Mouse (Mus musculus) heart, adult 11 months (tissue): Measurements from ENCODE around the gene Rhbdl1.
"Not testable (repeated sequence)": the region's sequence is repeated elsewhere in the genome, so short reads cannot be mapped to it uniquely, and the experiment has no call there.

ENCODE experiments used
- DNase-seq: peaks from one replicate; pipeline ENCODE4 v3.0.0; 2022

Gene Rhbdl1

DNA sequence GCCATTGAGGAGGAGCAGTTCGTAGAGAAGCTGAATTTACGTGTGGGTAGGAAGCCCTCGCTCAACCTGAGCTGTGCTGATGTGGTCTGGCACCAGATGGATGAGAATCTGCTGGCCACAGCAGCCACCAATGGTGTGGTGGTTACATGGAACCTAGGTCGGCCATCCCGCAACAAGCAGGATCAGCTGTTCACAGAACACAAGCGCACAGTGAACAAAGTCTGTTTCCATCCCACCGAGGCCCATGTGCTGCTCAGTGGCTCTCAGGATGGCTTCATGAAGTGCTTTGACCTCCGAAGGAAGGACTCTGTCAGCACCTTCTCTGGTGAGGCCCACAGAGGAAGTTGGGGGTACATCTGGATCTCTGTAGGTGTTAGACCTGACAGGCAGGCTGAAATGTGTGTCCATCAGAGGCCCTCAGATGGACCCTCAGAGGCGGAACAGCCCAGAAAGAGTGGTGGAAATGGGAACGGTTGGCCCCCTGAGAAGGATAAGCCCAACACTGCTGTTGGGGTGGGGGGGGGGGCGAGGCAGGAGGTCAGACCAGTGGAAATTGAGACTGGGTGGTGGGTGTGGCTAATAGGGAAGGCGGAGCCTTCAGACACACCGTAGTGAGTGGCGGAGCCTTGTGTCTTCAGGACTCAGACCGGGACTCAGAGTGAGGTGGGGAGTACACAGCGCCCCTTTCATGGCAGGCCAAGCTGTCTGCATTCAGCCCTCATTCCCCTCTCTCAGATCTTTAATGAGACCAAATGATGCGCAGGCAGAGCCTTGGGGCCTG is 12.5 kb downstream of the Rhbdl1 start:
- DNase-seq = peak; percentile 91

DNA sequence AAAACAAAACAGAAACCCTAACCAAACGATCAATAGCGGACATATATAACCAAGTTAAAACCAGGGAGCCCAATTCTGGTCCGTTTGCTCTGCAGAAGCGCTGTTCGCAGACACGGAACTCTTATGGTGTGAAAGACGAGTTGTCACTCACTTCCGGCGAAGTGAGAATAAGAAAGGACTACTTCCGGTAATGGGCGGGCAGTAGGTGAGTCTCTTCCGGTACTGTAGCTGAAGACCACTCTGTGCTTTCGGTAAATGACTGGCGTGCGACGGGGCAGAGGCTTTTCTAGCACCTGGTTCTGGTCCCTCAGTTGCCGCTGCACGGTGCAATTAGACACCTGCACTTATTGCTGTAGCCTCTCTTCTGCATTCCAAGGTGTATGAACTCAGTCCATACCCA is 13.6 kb downstream of the Rhbdl1 start, which contains the start of gene Wdr24:
Gene Wdr24, plus strand, starts transcription at position 176 of the 400 bp plus-strand sequence.
- DNase-seq = peak; percentile 96

DNA sequence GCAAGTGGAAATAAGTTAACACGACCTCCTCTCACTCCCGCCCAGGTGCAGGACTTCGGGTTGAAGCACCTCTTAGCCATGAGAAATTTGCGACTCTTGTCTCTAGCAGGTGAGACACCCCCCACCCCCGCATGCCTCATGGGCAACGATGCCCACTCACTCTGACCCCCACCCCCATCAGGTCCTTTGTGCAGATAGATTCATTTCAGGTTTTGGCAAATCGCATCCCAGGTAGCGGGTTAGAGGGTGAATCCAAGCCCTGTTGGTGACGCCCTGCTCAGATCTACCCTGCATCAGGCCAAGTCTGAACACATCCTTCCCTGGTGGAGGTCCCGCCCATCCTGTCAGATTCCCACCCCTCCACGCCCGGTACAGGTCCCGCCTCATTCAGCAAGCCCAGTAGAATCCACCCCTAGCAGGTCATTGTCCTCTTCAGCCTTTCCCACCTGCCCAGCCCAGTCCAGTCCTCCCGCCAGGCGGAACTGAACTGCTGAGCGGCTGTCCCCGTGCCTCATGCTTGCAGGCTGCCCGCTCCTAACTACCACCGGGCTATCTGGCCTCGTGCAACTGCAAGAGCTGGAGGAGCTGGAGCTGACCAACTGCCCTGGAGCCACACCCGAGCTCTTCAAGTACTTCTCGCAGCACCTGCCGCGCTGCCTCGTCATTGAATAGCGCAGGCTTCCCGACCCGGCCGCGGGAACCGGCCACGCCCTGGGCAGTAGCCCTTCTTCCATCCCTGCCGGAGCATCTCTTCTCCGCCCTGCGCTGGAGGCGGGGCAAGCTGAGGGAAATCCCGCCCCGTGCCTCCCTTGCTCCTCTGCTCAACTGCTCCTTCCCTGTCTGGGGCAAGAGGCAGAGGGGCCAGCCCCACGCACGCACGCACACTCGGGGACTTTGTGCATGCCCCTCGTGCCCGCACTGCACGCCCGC is 18.0 kb downstream of the Rhbdl1 start:
- DNase-seq = peak; percentile 91

DNA sequence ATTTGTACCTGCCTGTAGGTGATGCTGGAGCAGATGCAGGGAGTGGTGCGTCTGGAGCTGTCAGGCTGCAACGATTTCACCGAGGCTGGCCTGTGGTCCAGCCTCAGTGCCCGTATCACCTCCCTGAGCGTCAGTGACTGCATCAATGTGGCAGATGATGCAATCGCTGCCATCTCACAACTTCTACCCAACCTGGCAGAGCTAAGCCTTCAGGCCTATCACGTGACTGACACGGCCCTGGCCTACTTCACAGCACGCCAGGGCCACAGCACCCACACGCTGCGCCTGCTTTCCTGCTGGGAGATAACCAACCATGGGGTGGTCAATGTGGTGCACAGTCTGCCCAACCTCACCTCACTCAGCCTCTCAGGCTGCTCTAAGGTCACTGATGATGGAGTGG is 19.4 kb downstream of the Rhbdl1 start:
- DNase-seq = no peak

DNA sequence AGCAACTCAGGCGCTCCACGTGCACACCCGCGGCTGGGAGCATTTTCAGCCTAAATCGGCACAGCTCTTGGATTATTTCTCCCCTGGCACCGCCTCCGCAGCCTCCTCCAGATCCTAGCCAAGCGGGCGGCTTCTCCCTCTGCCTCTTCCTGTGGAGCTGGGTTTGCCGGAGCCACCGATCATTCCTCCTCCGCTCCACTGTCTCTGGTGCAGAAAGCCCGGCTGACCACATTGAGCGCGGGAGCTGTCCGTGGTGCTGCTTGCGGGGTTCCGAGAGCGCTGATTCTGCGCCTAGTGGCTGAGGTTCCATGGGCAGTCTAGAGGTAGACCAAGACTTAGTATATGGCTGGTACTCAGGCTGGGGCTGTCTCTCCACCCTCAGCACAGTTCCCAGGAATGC is 23.6 kb downstream of the Rhbdl1 start:
- peak; percentile 91 for DNase-seq

DNA sequence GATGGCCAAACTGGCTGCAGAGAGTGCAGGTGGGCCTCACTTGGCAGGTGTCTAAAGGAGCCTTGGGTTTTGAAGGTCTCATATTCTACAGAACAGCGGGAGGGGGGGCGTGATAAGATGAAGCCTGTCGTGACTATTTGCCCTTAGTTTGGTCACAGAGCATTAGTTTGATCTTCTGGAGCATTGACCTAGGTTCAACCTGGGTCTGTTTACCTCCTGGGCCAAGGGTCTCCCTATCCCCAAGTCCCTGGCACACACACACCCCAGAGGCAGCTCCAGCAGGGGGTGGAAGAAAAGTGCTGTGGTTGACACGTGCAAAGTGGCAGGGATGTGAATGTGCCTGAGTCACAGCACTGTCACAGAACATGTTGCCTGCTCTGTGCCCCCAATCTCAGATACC is 26.2 kb downstream of the Rhbdl1 start:
- DNase-seq = no peak

DNA sequence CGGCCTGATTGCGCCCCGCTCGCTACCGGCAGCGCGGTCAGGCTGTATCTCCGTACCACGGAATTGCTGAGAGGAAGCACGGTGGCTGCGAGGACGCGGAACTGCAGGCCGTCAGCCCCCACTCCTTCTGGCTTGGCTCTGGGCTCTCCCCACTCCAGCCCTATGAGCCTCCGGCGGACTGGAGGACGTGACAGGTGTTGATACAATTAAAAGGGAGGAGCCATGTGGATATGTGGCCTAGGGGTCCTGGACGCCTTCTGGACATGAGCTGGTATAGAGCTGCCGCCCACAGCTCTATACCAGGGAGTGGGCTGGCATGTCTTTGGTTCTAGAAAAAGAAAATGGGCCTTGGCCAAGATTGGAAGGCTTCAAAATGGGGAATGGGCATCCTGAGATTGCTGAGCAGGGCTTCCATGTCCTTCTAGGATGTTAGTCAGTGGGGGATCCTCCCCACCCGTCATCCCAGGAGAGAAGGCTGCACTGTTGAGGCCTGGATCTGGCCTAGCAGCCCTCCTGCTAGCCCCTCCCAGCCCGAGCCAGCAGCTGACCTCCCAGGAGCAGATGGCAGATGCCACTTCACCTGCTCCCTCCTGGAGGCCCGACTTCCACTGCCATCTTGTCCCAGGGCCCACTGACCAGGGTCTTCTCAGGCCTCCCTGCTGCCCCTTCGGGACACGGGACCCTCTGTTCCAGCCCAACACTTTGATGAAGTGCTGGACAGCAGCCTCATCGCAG is 27.3 kb downstream of the Rhbdl1 start:
- no peak for DNase-seq

DNA sequence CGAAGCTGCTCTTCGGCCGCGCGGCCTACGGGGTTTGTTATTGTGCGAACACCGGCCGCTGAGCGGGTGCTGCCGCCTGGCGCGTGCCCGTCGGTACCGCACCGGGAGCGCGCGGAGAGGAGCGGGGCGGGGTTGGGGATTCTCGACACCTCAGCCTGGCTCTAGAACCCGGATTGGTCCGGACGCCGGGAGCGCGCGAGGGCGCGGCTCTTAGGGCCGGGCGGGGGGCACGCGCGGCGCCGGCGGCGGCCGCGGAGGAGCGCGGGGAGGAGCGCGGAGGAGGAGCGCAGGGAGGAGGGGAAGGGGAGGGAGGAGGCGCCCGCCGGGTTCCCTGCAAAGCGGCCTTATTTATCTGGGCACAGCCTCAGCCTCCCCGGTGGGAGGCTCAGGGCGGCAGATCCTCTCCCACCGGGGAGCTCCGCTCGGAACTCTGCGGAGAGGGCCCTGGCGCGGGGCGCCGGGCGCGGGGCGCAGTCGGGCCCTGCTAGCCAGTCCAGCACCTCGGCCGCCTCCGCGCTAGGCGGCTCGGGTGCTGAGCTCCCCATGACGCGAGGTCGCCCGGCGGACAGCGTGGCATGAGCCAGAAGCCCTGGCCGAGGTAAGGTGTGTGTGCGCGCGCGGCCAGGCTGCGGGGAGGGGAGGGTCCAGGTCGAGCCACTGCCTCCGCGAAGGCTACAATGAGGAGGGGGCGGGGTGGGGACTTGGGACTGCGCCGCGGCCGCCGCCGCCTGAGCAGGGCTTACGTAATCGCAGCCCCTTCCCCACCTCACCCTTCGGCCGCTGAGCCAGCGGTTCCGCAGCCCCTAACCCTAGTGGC is 28.1 kb downstream of the Rhbdl1 start, which contains the start of gene Fbxl16:
Gene Fbxl16, plus strand, starts transcription at position 297 of the 817 bp plus-strand sequence.
- peak; percentile 99 for DNase-seq

DNA sequence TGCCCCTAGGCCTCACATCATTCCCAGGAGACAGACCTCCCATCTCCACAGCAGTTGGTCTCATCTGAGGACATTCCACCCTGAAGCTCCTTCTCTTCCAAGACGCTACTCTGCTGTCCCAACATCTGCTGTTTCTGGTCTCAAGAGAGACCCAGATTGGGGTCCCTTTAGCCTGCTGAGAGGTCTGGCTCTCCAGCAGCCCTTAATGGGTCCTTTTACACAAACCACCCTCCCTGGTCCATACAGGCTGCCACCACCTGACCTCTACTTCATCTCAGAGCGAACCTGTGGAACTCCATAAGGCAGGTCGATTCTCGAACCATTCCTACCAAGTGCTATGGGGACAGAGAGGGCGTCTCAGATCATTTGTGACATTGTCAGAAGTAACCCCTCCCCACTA is 29.1 kb downstream of the Rhbdl1 start:
- no peak for DNase-seq

DNA sequence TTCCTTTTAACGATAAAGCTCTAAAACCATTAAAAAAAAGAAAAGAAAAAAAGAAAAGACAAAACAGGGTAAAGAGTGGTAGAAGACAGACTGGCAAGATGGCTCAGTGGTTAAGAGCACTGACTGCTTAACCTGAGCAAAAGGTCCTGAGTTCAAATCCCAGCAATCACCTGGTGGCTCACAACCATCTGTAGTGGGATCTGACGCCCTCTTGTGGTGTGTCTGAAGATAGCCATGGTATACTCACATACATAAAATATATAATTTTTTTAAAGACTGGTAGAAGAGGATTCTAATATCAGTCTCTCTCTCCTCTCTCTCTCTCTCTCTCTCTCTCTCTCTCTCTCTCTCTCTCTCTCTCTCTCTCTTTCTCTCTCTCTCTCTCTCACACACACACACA is 29.6 kb downstream of the Rhbdl1 start:
- DNase-seq = not testable (repeated sequence)

DNA sequence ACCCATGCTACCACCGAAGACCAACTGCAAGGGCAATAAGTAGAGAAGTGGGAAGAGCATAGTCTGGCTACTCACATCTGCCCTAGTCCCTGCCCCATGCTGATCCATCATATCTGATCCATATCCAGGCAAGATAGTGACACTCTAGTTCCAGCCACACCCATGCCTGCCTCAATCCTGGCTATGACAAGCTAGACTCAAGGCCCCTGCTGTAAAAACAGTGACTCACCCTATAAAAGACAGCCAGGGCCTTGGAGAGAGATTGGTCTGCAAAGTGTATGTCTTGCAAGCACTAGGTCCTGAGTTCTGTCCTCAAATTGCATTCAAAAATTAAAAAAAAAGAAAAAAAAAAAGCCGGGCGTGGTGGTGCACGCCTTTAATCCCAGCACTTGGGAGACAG is 30.6 kb downstream of the Rhbdl1 start:
- no peak for DNase-seq

DNA sequence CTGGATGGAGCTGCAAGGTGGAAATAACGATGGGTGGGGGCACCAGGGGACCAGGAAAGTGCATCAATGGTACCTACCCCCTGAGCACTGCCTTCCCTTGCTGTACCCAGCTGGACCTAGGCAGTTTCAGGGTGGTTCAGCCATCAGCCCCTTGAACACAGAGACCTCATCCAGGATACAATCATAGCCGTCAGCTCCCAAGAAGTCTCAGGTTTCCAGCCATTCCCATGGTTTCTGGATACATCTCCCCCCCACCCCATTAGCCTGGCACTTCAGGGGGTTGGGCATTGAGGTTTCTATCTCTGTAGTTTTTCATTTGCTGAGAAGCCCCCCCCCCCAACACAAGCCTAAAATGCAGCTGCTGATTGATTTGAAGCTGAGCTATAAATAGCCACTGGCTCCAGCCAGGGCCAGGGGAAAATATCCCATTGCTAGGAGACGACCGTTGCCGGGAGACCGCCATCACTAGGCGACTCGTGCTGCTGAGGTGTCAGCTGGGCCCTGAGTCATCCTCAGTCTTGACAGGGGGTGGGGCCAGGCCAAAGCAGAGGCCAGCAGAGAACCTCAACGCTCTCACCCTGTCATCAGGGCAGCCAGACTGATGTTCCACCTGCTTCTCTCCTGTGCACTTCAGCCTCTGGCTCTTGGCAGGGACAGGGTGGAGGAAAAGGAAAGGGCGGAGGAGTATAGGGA is 34.1 kb downstream of the Rhbdl1 start:
- peak; percentile 95 for DNase-seq

DNA sequence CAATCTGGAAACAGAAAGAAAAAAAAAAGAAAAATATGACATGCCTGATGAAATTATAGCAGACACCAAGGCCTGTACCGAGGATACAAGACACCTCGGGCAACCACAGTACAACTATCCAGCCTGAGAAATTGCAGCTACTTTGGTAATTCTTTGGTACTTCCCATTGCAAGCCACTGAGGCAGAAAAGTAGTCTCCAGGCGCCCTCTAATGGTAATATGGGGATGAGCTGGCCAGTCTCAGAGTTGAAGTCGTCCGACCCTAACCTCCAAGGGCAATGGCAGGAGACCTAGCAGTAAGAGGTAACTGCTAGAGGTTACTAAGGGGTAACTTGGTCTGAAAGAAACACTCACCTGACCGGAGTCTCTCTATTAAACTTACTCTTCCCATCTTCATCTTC is 36.1 kb downstream of the Rhbdl1 start:
- DNase-seq = peak; percentile 95

DNA sequence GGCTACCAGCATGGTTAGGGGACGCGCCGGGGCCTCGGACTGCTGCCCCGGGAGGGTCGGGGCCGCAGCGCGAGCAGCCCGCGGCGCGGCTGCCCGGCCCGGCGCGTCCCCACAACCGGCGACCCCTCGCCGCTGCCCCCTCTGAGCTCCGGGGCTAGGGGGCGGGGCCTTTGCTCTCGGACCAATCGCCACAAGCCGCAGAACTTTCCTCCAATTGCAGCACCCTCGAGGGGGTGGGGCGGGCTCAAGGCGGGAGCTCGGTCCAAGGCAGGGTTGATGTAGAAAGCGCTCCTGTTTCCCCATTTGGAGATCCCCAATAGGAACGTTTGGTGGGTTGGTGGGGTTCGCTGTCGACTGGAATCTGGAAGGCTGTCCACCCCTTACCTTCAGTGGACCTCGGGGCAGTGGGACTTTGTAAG is 40.1 kb downstream of the Rhbdl1 start, which contains the start of gene Metrn:
Gene Metrn, minus strand, starts transcription at position 186 of the 419 bp plus-strand sequence.
- peak; percentile 100 for DNase-seq

DNA sequence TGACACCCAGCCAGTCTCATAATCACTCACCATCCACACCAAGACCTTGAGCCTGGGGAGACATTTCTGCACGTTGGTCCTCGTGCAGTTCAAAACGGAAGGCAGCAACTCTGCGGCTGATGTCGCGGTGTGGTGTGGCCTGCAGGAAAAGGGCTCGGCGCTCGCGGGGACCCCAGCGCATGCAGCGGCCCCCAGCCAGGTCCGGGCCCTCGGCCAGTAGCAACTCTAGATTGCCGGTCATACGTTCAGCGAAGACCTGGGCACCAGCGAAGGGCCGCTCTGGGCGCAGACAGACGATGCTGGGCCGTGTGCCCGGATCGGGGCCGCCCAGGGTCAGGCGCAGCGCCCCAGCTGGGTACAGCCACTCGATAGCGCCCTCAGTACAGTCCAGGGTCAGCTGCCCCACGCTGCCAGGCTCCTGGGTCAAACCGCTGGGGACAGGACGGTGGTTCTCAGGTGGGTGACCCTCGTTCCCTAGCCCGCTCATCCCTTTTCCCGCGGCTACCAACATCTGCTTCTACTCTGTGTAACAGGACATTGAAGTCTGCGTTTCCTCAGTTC is 40.8 kb downstream of the Rhbdl1 start:
- peak; percentile 96 for DNase-seq

DNA sequence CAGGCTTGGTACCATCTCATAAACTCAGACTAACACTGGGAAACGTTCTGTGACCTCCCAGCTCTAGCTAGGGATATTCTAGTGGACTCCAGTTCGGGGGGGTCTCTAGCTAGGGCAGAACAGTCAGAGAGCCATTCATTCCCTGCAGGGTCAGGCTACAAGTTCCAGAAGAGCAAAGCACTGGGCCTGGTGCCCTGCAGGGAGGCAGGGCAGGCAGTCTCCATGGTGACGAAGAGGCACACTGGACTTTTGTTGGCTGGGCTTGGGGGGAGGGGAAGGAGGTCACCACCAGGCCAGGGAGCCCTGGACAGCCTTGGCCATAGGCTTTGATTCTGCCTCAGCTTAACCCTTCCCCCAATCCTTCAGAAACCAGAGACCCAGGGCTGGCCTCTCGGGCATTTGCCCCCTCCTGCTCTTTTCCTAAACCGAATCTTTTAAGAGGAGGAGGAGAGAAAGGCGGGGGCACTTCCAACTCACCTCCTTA is 41.4 kb downstream of the Rhbdl1 start, which contains the start of gene AC134908.4:
Gene AC134908.4, minus strand, starts transcription at position 51 of the 484 bp plus-strand sequence.
- peak; percentile 94 for DNase-seq

DNA sequence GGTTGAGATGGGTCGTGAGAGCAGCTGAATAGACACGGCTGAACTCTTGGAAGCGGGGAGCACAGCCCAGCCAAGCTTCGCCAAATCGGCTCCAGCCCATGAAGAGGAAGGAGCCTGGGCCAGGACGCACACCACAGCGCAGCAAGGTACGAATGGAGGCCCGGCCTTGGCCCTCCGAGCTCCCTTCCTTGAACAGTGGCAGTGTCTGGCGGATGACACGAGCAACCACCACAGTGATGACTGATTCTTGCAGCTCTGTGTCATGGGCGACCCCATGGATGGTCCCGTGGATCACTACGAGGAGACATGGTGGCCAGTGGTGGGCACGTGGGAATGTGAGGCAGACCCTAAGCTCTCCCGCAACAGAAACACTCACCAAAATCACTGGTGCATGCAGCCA is 42.1 kb downstream of the Rhbdl1 start:
- peak; percentile 92 for DNase-seq

DNA sequence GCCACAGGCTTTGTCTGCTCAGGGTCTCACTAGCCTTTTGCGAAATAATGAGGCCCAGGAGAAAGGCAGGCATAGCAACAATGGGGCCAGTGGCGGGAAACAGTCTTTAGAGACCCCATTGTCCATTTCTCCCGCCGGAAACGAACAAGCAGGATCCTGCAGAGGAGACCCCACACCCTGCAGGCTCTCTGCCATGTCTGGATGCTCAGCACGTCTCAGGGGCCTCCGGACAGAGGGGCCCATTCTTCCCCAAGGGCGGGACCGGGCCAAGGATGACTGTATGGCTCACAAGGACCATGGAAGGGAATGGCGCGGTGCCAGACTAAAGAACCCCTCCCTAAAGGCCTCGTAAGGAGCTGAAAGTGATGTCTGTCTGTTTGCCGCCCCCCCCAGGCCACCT is 42.9 kb downstream of the Rhbdl1 start:
- DNase-seq = no peak

DNA sequence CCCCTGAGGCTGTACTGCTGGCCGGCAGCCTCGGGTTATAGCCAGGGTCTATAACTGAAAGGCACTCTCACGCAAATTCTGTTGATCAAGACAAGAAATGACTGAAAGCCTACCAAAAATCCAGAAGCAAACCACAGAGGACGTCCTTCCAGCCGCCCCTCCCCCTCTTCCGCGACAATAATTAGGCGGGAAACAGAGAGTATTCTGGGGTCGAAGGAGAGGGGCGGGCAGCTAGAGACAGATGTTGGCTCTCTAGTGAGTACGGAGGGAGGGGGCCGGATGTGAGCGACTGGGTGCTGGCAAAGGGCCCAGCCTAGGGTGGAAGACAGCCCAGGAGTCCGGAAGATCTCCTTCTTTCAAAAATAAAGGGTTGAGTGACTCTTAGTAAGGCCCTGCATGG is 44.5 kb downstream of the Rhbdl1 start, which contains the start of gene Fam173a:
Gene Fam173a, minus strand, starts transcription at position 287 of the 400 bp plus-strand sequence.
- DNase-seq = peak; percentile 99

DNA sequence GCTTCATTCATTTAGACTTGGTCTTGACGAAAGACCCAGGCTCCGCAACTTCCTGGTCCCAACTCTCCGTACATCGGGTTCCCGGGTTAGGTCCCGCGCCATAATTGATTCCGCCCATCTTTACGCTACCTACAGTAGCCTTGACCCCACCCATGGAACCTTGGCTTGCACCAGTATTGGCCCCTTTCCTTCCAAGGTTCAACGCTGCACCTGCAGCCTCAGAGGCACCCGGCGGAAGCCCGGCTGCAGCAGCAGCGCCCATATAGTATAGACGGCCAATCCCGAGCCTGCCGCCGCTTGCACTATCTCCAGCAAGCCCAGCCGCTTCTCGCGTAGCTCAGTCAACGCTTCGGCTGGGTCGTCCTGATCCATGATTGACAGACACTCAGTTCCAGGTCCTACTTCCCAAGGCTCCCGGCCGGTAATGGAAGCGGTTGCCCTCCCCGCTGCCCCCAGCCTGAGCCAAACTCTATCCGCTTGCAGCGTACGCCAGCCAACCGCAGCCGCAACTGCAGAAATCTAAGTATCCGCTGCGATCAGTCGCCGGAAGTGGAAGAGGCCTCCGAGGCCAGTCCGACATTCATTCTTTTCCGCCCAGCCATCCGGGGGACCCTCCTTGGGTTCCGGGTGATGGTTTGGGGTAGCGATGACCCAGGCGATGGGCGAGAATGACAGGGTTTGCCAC is 45.1 kb downstream of the Rhbdl1 start:
- DNase-seq = peak; percentile 98
